Mouse (Mus musculus): Measurements from ENCODE around the gene Aldh9a1.

DNA sequence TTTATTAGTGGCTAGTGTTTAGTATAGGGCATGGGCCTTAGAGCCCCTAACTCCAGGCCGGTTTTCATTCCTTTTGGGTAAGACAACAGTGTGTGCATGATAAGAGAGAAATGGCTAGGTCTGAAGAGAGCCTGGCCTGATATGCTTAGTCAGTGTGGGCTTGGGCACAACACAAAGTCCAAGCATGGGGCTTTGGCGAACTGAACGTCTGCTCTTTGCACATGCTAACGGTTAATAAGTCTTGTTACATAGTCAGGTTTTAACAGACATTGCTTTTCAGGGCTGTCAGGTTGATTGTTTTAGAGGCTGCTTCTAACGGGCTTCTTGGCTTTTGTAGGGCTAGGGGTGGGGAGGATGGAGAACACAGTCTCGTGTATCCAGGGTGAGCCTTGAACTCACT, 16.8 kb downstream of the Aldh9a1 start:
- TF ChIP-seq GATA1 (IDR thresholded peaks at IDR 0.05; ENCODE audit: low read length): no peak
- TF ChIP-seq TAL1 (IDR thresholded peaks at IDR 0.05; ENCODE audit: low read length): no peak
